Mouse (Mus musculus) neural tube, embryonic 13.5 days (tissue): ENCODE measurements at regions not wholly inside any gene's neighbourhood (a gene's known extent, or its start where the extent isn't known, plus 50 kb on each side); places are given as distances from the start of the nearest gene placed in this dataset.
A peak's percentile ranks its signal among the peaks of the same experiment; 100 is the strongest.
"Not testable (repeated sequence)": the region's sequence is repeated elsewhere in the genome, so short reads cannot be mapped to it uniquely, and the experiment has no call there.

Source experiments
- ATAC-seq: fragments of 200-750 bp; cut with Nextera tagmentation; 2 replicates; pipeline ENCODE4 v1.8.0; 2017; ENCODE audit warnings: low read depth, mild to moderate bottlenecking, moderate TSS enrichment, moderate library complexity
- H3K27ac ChIP-seq: fragments of 300-500 bp; sonication (generic); replicated peaks from 2 replicates; pipeline ENCODE4 v1.5.1; 2015; ENCODE audit warnings: moderate library complexity, mild to moderate bottlenecking, inconsistent platforms
- H3K27me3 ChIP-seq: fragments of 300-500 bp; sonication (generic); 2 replicates; pipeline ENCODE4 v1.6.1; 2015; ENCODE audit warnings: mild to moderate bottlenecking, inconsistent platforms
- H3K36me3 ChIP-seq: fragments of 300-500 bp; sonication (generic); 2 replicates; pipeline ENCODE4 v1.6.1; 2015; ENCODE audit warnings: mild to moderate bottlenecking, inconsistent platforms
- H3K4me1 ChIP-seq: fragments of 300-500 bp; sonication (generic); replicated peaks from 2 replicates; pipeline ENCODE4 v1.6.1; 2015; ENCODE audit warnings: inconsistent platforms
- H3K4me2 ChIP-seq: fragments of 300-500 bp; sonication (generic); 2 replicates; pipeline ENCODE4 v1.6.1; 2015; ENCODE audit warnings: inconsistent platforms, mild to moderate bottlenecking, moderate library complexity
- H3K4me3 ChIP-seq: fragments of 300-500 bp; sonication (generic); 2 replicates; pipeline ENCODE4 v1.5.1; 2015; ENCODE audit warnings: mild to moderate bottlenecking, inconsistent platforms
- H3K9ac ChIP-seq: fragments of 300-500 bp; sonication (generic); 2 replicates; pipeline ENCODE4 v1.6.1; 2015; ENCODE audit warnings: moderate library complexity, mild to moderate bottlenecking, inconsistent platforms
- H3K9me3 ChIP-seq: fragments of 300-500 bp; sonication (generic); 2 replicates; pipeline ENCODE4 v1.6.1; 2016; ENCODE audit warnings: inconsistent platforms
- WGBS: fragments of 180-500 bp; shearing (Covaris S2); methylation state at CpG from one replicate; pipeline ENCODE4 v1.1.7; 2015; 5-methylcytosine and 5-hydroxymethylcytosine counted together

- ATAC-seq: no peak
- no peak overlapping the region for H3K4me2 ChIP-seq
- no peaks in the 10 kb centered on the region for H3K4me1 ChIP-seq
- no peaks in the 10 kb centered on the region for H3K36me3 ChIP-seq
- WGBS: 85% methylated on average over 4 of the region's 4 CpGs
- no peak overlapping the region for H3K4me3 ChIP-seq
- H3K9me3 ChIP-seq: peaks cover 5% of the 10 kb centered on the region; the same call in 1 of the 2 replicates
- H3K9ac ChIP-seq: no peak overlapping the region
- no peak overlapping the region for H3K27ac ChIP-seq
- H3K27me3 ChIP-seq: no peaks in the 10 kb centered on the region
Observed at GRCm38 (mm10) chr2:10658317-10658716, 288.0 kb downstream of the Sfmbt2 start.

GRCm38 (mm10) chr2:10667915-10668314, 297.6 kb downstream of the Sfmbt2 start:
- H3K4me1 ChIP-seq: peaks cover 17% of the 10 kb centered on the region
- not testable (repeated sequence) for H3K9ac ChIP-seq, H3K27me3 ChIP-seq, H3K4me3 ChIP-seq, ATAC-seq, H3K4me2 ChIP-seq, H3K36me3 ChIP-seq, H3K27ac ChIP-seq, H3K9me3 ChIP-seq
- 43% methylated on average over 1 of the region's 1 CpGs for WGBS

- H3K27ac ChIP-seq: no peak overlapping the region
- H3K9me3 ChIP-seq: no peaks in the 10 kb centered on the region
- peaks cover 17% of the 10 kb centered on the region for H3K4me1 ChIP-seq
- peak overlapping the region; percentile 34 for H3K4me2 ChIP-seq
- H3K27me3 ChIP-seq: no peaks in the 10 kb centered on the region
- no peak overlapping the region for H3K4me3 ChIP-seq
- 16% methylated on average over 7 of the region's 7 CpGs for whole genome bisulfite sequencing
- H3K36me3 ChIP-seq: no peaks in the 10 kb centered on the region
- H3K9ac ChIP-seq: no peak overlapping the region
- peak; percentile 78; the same call in 1 of the 2 replicates for ATAC-seq
Observed at GRCm38 (mm10) chr2:10670423-10671298, 300.4 kb downstream of the Sfmbt2 start.

- ATAC-seq: peak; percentile 80; the same call in 1 of the 2 replicates
- Histone ChIP-seq H3K4me3 (no peak overlapping the region), H3K4me2 (peak overlapping the region; percentile 34)
Observed at GRCm38 (mm10) chr2:10671299-10671632, 301.0 kb downstream of the Sfmbt2 start.

GRCm38 (mm10) chr2:10672196-10672595, 301.9 kb downstream of the Sfmbt2 start:
- no peak for ATAC-seq
- Histone ChIP-seq H3K4me1 (peaks cover 17% of the 10 kb centered on the region), H3K27ac (no peak overlapping the region), H3K36me3 (no peaks in the 10 kb centered on the region), H3K9ac (no peak overlapping the region), H3K27me3 (no peaks in the 10 kb centered on the region), H3K4me3 (no peak overlapping the region), H3K4me2 (no peak overlapping the region), H3K9me3 (no peaks in the 10 kb centered on the region)
- 81% methylated on average over 4 of the region's 4 CpGs for WGBS

More at GRCm38 (mm10) chr2:10671299-10671632, 301.0 kb downstream of the Sfmbt2 start:
- no peak overlapping the region for H3K27ac ChIP-seq
- H3K9ac ChIP-seq: no peak overlapping the region
- H3K36me3 ChIP-seq: no peaks in the 10 kb centered on the region
- WGBS: 38% methylated on average over 2 of the region's 2 CpGs
- H3K4me1 ChIP-seq: peaks cover 17% of the 10 kb centered on the region
- H3K27me3 ChIP-seq: no peaks in the 10 kb centered on the region
- H3K9me3 ChIP-seq: no peaks in the 10 kb centered on the region

GRCm38 (mm10) chr2:10674738-10675349, 304.5 kb downstream of the Sfmbt2 start:
- no peaks in the 10 kb centered on the region for H3K36me3 ChIP-seq
- no peak overlapping the region for H3K4me2 ChIP-seq
- no peaks in the 10 kb centered on the region for H3K27me3 ChIP-seq
- WGBS: 68% methylated on average over 6 of the region's 6 CpGs
- no peak overlapping the region for H3K4me3 ChIP-seq
- no peaks in the 10 kb centered on the region for H3K9me3 ChIP-seq
- ATAC-seq: no peak
- H3K4me1 ChIP-seq: peaks cover 17% of the 10 kb centered on the region
- no peak overlapping the region for H3K27ac ChIP-seq
- no peak overlapping the region for H3K9ac ChIP-seq

- no peak for ATAC-seq
- Histone ChIP-seq H3K27ac (no peak overlapping the region), H3K36me3 (no peaks in the 10 kb centered on the region), H3K9me3 (no peaks in the 10 kb centered on the region), H3K27me3 (no peaks in the 10 kb centered on the region), H3K4me2 (no peak overlapping the region), H3K9ac (no peak overlapping the region), H3K4me3 (no peak overlapping the region), H3K4me1 (no peaks in the 10 kb centered on the region)
- WGBS: 49% methylated on average over 10 of the region's 10 CpGs
Observed at GRCm38 (mm10) chr2:10701459-10701858, 331.1 kb downstream of the Sfmbt2 start.

GRCm38 (mm10) chr2:10718366-10718765, 348.1 kb downstream of the Sfmbt2 start:
- no peaks in the 10 kb centered on the region for H3K9me3 ChIP-seq
- H3K4me1 ChIP-seq: no peaks in the 10 kb centered on the region
- no peak overlapping the region for H3K9ac ChIP-seq
- no peak for ATAC-seq
- no peaks in the 10 kb centered on the region for H3K36me3 ChIP-seq
- no peak overlapping the region for H3K4me3 ChIP-seq
- no peaks in the 10 kb centered on the region for H3K27me3 ChIP-seq
- no peak overlapping the region for H3K4me2 ChIP-seq
- H3K27ac ChIP-seq: no peak overlapping the region
- 81% methylated on average over 5 of the region's 5 CpGs for WGBS

- not testable (repeated sequence) for H3K36me3 ChIP-seq, H3K4me2 ChIP-seq, H3K9me3 ChIP-seq, H3K27ac ChIP-seq, ATAC-seq, H3K9ac ChIP-seq, H3K4me3 ChIP-seq
- Histone ChIP-seq H3K27me3 (peaks cover 29% of the 10 kb centered on the region), H3K4me1 (peaks cover 15% of the 10 kb centered on the region)
- 90% methylated on average over 5 of the region's 5 CpGs for WGBS
Observed at GRCm38 (mm10) chr2:10734337-10734736, 364.0 kb downstream of the Sfmbt2 start.

GRCm38 (mm10) chr2:10736696-10737457, 366.6 kb downstream of the Sfmbt2 start:
- ATAC-seq: peak; percentile 92
- Histone ChIP-seq H3K9ac (peak overlapping the region; percentile 38; the same call in 1 of the 2 replicates), H3K36me3 (no peaks in the 10 kb centered on the region), H3K9me3 (no peaks in the 10 kb centered on the region), H3K4me2 (peak overlapping the region; percentile 55), H3K27me3 (peaks cover 44% of the 10 kb centered on the region), H3K4me3 (peak overlapping the region; percentile 23), H3K4me1 (peaks cover 15% of the 10 kb centered on the region), H3K27ac (peak overlapping the region; percentile 50)
- 7% methylated on average over 13 of the region's 13 CpGs for WGBS

- peak; percentile 94 for ATAC-seq
- Histone ChIP-seq H3K4me1 (peaks cover 15% of the 10 kb centered on the region), H3K27me3 (peaks cover 44% of the 10 kb centered on the region), H3K4me2 (peak overlapping the region; percentile 55), H3K9ac (peak overlapping the region; percentile 38; the same call in 1 of the 2 replicates), H3K4me3 (peak overlapping the region; percentile 23), H3K36me3 (no peaks in the 10 kb centered on the region), H3K27ac (peak overlapping the region; percentile 50; the same call in 1 of the 2 replicates), H3K9me3 (no peaks in the 10 kb centered on the region)
- 12% methylated on average over 9 of the region's 9 CpGs for WGBS
Observed at GRCm38 (mm10) chr2:10737458-10737775, 367.1 kb downstream of the Sfmbt2 start.

GRCm38 (mm10) chr2:10745127-10745526, 374.8 kb downstream of the Sfmbt2 start:
- Histone ChIP-seq H3K4me1 (no peaks in the 10 kb centered on the region), H3K9me3 (no peaks in the 10 kb centered on the region), H3K36me3 (no peaks in the 10 kb centered on the region), H3K9ac (no peak overlapping the region), H3K4me2 (no peak overlapping the region), H3K27ac (no peak overlapping the region), H3K27me3 (peaks cover 20% of the 10 kb centered on the region), H3K4me3 (no peak overlapping the region)
- ATAC-seq: no peak
- WGBS: 84% methylated on average over 7 of the region's 7 CpGs
